Mouse (Mus musculus) embryonic facial prominence, embryonic 12.5 days (tissue): ENCODE measurements around the gene Gm13124. TPM values are rescaled to one million over a fixed set of nuclear protein-coding genes. Genes with fewer than 3 reads are reported as not detected.
"Not testable (repeated sequence)": the region's sequence is repeated elsewhere in the genome, so short reads cannot be mapped to it uniquely, and the experiment has no call there.

ENCODE experiments used
- ATAC-seq: fragments of 200-750 bp; cut with Nextera tagmentation; 2 replicates; pipeline ENCODE4 v1.8.0; 2017; ENCODE audit not compliant: insufficient number of reproducible peaks, insufficient read depth, low FRiP score, low TSS enrichment
- H3K27ac ChIP-seq: fragments of 300-500 bp; sonication (generic); 2 replicates; pipeline ENCODE4 v1.5.1; 2016; ENCODE audit warnings: mild to moderate bottlenecking
- H3K27me3 ChIP-seq: fragments of 300-500 bp; sonication (generic); 2 replicates; pipeline ENCODE4 v1.6.1; 2016; ENCODE audit warnings: mild to moderate bottlenecking, moderate library complexity
- H3K36me3 ChIP-seq: fragments of 300-500 bp; sonication (generic); 2 replicates; pipeline ENCODE4 v1.6.1; 2016; ENCODE audit warnings: mild to moderate bottlenecking
- H3K4me1 ChIP-seq: fragments of 300-500 bp; sonication (generic); 2 replicates; pipeline ENCODE4 v1.6.1; 2016
- H3K4me2 ChIP-seq: fragments of 300-500 bp; sonication (generic); replicated peaks from 2 replicates; pipeline ENCODE4 v1.6.1; 2016; ENCODE audit warnings: mild to moderate bottlenecking, moderate library complexity
- H3K4me3 ChIP-seq: fragments of 300-500 bp; sonication (generic); 2 replicates; pipeline ENCODE4 v1.5.1; 2016; ENCODE audit warnings: mild to moderate bottlenecking
- H3K9ac ChIP-seq: fragments of 300-500 bp; sonication (generic); 2 replicates; pipeline ENCODE4 v1.6.1; 2016; ENCODE audit warnings: mild to moderate bottlenecking, moderate library complexity
- H3K9me3 ChIP-seq: fragments of 300-500 bp; sonication (generic); 2 replicates; pipeline ENCODE4 v1.6.1; 2016; ENCODE audit warnings: mild to moderate bottlenecking, moderate library complexity
- WGBS: fragments of 180-500 bp; shearing (Covaris S2); methylation state at CpG from one replicate; pipeline ENCODE4 v1.1.7; 2016; 5-methylcytosine and 5-hydroxymethylcytosine counted together
- polyA plus RNA-seq: library from polyadenylated mRNA; unstranded; fragments of >200 nt; fragmentation: Nextera tagmentation; extraction: Ambion mirVana; gene quantifications from 2 replicates; pipeline ENCODE4 v1.2.1, GENCODE M21; 2016

Gm13124 gene
- not detected in 2 replicates for polyA plus RNA-seq

DNA sequence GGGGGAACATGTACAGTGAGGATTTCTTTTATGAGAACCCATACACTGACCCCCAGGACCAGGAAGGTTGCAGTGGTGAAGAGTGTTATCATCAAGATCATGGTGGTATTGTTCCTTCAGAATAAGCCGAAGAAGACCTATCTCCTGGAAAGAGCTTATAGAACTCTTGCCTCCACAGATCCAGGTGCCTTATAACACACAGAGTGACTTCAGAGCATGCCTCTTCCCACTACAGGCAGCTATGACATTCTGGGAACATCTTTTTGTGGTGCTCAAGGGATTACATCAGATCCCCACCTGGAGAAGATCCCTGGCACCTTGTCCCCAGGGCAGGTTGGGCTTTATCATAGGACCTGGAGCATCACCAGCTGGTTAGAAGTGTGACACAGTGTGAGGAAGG lies at the start of gene Gm13124:
Gene Gm13124 (minus strand): TSS at position 101 of the 400 bp plus-strand sequence.
- Histone ChIP-seq H3K27me3 (no peaks in the 10 kb centered on the region), H3K4me3 (no peak within 1 kb of the TSS), H3K27ac (no peak within 1 kb of the TSS), H3K36me3 (no peaks in the 10 kb centered on the region), H3K9ac (no peak within 1 kb of the TSS), H3K4me1 (no peaks in the 10 kb centered on the region), H3K9me3 (peaks cover 10% of the 10 kb centered on the region; the same call in 1 of the 2 replicates), H3K4me2 (no peak within 1 kb of the TSS)
- no peak for ATAC-seq
- WGBS = 88% methylated on average over 1 of the region's 1 CpGs

DNA sequence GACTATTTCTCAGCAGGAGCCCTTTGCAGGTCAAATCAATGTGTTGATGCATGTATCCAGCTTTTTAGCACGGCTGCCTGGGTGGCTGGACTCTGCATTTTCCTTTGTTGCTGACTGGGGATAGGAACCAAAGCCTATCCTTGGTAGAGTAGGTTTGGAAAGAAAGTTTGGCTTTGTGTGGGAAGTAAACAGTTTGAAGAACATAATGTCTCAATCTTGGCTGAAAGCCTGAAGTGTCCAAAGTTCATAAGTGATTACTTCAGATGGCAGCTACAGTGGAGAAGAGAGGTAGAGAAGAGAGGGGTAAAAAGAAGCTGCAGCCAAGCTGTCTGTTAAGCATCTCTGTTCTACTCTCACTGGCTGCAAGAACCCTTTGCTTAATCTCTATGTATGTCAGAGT lies 49.7 kb upstream of the Gm13124 start:
- ATAC-seq = no peak
- Histone ChIP-seq H3K9ac (no peak overlapping the region), H3K27me3 (no peaks in the 10 kb centered on the region), H3K4me2 (no peak overlapping the region), H3K4me3 (no peak overlapping the region), H3K36me3 (no peaks in the 10 kb centered on the region), H3K9me3 (peaks cover 24% of the 10 kb centered on the region; the same call in 1 of the 2 replicates), H3K27ac (no peak overlapping the region), H3K4me1 (no peaks in the 10 kb centered on the region)
- WGBS = 82% methylated on average over 1 of the region's 1 CpGs

DNA sequence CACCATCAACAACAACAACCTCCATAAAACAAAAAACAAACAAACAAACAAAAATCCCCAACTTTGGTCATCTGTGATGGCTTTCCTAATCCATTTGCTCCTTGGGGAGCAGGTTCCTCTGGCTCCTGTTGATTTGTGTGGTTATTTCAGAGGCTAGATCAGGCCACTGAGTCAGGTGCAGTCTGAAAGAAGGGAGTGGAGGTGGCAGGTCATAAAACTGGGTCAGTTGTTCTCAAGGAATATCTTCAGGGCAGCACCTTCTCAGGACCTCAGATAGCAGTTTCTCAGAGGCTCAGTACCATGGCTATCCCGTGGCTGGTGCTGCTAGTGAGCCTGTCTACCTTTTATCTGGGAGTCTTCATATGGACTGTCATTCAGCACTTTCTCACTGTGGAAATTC lies 48.5 kb upstream of the Gm13124 start, which contains the start of gene Aadacl4:
Gene Aadacl4 (plus strand): TSS at position 301 of the 400 bp plus-strand sequence.
- no peak within 1 kb of the TSS for H3K27ac ChIP-seq
- no peak for ATAC-seq
- no peak within 1 kb of the TSS for H3K4me2 ChIP-seq
- H3K9me3 ChIP-seq = peaks cover 21% of the 10 kb centered on the region; the same call in 1 of the 2 replicates
- H3K4me1 ChIP-seq = no peaks in the 10 kb centered on the region
- H3K4me3 ChIP-seq = no peak within 1 kb of the TSS
- no peak within 1 kb of the TSS for H3K9ac ChIP-seq
- no peaks in the 10 kb centered on the region for H3K36me3 ChIP-seq
- no peaks in the 10 kb centered on the region for H3K27me3 ChIP-seq
- WGBS = 57% methylated on average over 1 of the region's 1 CpGs

DNA sequence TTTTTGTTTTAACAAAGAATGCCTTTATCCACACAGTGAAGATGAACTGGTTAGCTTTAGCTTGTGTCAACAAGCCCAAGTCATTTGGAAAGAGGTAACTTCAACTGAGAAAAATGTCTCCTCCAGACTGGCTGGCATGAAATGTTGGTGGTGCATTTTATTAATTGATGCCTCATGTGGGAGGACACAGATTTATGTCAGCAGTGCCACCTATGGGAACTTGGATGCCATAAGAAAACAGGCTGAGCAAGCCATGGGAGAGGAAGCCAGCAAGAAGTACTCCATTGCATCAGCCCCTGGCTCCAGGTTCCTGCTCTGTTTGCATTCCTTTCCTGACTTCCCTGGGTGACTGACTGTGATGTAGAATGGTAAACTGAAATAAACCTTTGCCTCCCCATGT lies 27.9 kb upstream of the Gm13124 start:
- no peak overlapping the region for H3K4me3 ChIP-seq
- H3K4me1 ChIP-seq = no peaks in the 10 kb centered on the region
- no peak overlapping the region for H3K4me2 ChIP-seq
- ATAC-seq = no peak
- H3K36me3 ChIP-seq = no peaks in the 10 kb centered on the region
- no peak overlapping the region for H3K9ac ChIP-seq
- H3K27ac ChIP-seq = no peak overlapping the region
- no peaks in the 10 kb centered on the region for H3K27me3 ChIP-seq
- H3K9me3 ChIP-seq = 0 out of 2 replicates have a peak, but pooled peaks cover 13% of the 10 kb centered on the region

DNA sequence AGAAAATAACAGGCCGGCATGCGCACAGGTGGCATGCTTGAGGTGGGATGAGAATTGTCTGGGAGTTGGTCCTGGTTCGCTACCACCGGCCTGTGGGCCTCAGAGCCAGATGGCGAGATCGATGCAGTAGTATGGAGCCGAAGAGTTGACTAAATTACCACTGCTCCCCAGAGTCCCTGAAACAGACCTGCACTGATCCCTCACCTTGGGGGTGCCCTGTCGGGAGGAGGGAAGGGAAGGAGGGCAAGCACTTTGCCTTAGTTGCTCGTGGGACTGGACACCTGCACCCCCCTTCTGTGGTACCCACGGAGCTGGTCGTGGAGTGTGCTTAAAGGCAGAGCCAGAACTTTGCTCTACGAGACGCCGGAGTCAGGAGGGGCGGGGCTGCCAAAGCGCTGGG lies 21.3 kb upstream of the Gm13124 start:
- H3K4me1 ChIP-seq, H3K27me3 ChIP-seq, H3K4me2 ChIP-seq, H3K4me3 ChIP-seq, H3K27ac ChIP-seq, ATAC-seq, H3K36me3 ChIP-seq, H3K9ac ChIP-seq: not testable (repeated sequence)
- H3K9me3 ChIP-seq = 0 out of 2 replicates have a peak, but pooled peaks cover 16% of the 10 kb centered on the region
- 78% methylated on average over 11 of the region's 16 CpGs for WGBS

DNA sequence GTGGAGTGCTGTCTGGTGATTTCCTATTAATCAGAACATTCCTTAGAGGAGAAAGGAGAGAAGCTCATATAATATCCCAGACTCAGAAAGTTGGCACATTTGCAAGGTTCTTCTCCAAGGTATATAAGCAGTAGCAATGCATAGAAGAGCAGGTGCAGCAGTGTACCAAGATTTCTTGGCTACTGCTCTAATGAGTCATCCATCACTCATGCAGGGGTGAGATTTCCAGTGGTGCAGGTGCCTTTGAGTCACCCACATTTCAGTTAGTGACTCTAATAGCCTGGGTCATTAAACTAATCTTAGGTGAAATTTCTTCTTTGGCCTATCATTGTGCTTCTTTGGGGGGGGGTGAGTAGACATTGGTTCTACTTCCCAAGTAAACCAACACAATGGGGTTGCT lies 2.8 kb upstream of the Gm13124 start:
- H3K4me3 ChIP-seq = no peak overlapping the region
- ATAC-seq = no peak
- no peak overlapping the region for H3K27ac ChIP-seq
- no peaks in the 10 kb centered on the region for H3K4me1 ChIP-seq
- H3K36me3 ChIP-seq = no peaks in the 10 kb centered on the region
- no peak overlapping the region for H3K9ac ChIP-seq
- no peak overlapping the region for H3K4me2 ChIP-seq
- H3K27me3 ChIP-seq = no peaks in the 10 kb centered on the region
- H3K9me3 ChIP-seq = 0 out of 2 replicates have a peak, but pooled peaks cover 4% of the 10 kb centered on the region

DNA sequence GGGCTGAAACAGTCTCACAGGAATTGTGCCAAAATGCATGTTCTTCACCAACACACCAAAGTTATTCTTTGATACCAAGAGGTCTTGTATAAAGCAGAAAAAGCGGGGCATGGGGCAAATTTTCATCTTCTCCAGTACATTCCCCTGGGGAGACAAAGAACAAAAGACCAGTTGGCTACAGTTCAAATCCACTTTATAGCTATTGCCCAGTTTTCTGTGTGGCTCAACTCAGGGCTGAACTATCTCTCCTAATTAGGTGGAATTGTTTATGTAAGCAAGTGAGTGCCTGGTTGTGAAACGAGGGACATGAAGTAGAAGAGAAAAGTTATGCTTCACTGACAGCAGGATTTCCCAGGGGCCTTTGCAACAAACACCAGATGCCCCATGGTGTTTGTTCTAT lies 3.7 kb downstream of the Gm13124 start:
- Histone ChIP-seq H3K27me3 (no peaks in the 10 kb centered on the region), H3K36me3 (no peaks in the 10 kb centered on the region), H3K9ac (no peak overlapping the region), H3K27ac (no peak overlapping the region), H3K4me2 (no peak overlapping the region), H3K4me3 (no peak overlapping the region), H3K9me3 (peaks cover 21% of the 10 kb centered on the region), H3K4me1 (no peaks in the 10 kb centered on the region)
- no peak for ATAC-seq
- 59% methylated on average over 2 of the region's 2 CpGs for WGBS

DNA sequence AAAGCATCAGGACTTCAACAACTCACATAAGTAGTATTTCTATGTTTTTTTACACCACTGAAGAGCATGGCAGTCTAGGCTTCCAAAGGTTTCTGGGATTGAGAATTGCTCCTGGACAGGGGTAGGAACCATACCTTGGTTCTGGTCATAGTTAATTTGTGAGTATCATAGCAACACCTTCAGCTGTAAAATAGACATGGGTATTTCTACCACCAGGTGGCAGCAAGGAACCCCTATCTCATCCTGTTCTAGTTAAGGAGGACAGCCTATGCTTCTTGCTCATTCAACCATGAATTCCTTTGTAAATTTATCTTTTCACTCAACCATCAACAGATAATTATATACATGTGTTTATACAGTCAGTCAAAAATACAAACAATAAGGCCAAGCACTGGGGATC lies 5.1 kb downstream of the Gm13124 start:
- Histone ChIP-seq H3K4me2 (no peak overlapping the region), H3K27ac (no peak overlapping the region), H3K9ac (no peak overlapping the region), H3K9me3 (peaks cover 17% of the 10 kb centered on the region), H3K4me1 (no peaks in the 10 kb centered on the region), H3K4me3 (no peak overlapping the region), H3K27me3 (no peaks in the 10 kb centered on the region), H3K36me3 (no peaks in the 10 kb centered on the region)
- ATAC-seq = no peak

DNA sequence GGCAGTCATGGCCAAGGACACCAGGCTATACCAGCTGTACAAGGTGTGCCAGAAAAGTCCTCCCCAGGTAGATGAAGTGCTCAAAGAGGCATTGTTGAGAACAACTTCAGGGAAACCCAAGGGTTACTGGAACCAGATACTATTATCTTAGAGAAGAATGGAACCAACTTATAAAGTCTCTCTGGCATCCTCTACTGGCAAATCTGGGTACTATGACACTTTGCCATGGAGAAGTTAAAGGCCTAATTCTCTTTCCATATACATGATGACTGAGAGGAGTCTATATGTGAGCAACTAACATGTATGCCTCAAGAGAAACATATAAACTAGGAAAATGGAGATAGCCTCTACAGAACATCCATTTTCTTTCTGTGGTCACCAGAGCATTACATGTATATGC lies 13.8 kb downstream of the Gm13124 start:
- H3K4me3 ChIP-seq = no peak overlapping the region
- H3K4me2 ChIP-seq = no peak overlapping the region
- no peak overlapping the region for H3K9ac ChIP-seq
- ATAC-seq = no peak
- no peaks in the 10 kb centered on the region for H3K36me3 ChIP-seq
- H3K27me3 ChIP-seq = no peaks in the 10 kb centered on the region
- peaks cover 16% of the 10 kb centered on the region for H3K9me3 ChIP-seq
- no peak overlapping the region for H3K27ac ChIP-seq
- no peaks in the 10 kb centered on the region for H3K4me1 ChIP-seq

DNA sequence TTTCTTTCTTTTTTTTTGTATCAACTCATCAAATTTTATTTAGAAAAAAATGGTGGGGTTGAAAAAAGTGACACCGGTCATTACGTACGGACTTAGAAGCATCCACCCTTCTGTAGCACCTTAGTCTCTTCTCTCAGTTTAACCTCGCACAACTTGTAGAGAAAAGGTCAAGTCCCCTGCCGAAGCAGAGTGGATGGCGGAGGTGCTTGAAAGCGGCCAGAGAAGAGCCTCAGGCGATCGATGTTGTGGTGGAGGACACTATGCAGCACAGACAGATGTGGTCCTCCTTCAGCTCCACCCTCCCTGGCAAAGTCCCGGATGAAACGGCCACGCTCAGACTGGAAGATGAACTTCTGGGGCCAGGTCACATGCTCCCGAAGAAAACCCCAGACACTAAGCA lies 19.6 kb downstream of the Gm13124 start:
- H3K27ac ChIP-seq, H3K4me3 ChIP-seq, H3K27me3 ChIP-seq, H3K36me3 ChIP-seq, H3K4me1 ChIP-seq, H3K9ac ChIP-seq, H3K4me2 ChIP-seq, ATAC-seq: not testable (repeated sequence)
- WGBS = 89% methylated on average over 13 of the region's 13 CpGs
- H3K9me3 ChIP-seq = peaks cover 13% of the 10 kb centered on the region

DNA sequence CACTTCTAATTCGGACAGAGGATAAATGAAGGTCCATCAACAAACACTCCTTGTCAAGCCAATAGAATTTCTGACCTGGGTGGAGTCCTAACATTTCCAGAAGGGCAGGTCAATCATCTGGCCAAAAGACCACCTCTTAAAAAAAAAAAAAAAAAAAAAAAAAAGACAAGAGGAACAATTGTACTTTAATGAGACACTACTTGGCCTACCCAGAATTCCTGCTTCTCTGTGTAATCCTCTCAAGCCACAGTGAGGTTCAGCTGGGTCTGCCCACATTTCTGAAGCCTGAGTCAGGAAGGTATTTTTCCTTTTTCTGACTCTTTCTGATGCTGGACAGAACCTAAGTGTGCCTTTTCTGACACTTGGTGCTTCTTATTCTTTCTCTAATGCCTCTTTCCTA lies 20.2 kb downstream of the Gm13124 start:
- WGBS = 70% methylated on average over 1 of the region's 1 CpGs
- Histone ChIP-seq H3K4me2 (no peak overlapping the region), H3K9me3 (peaks cover 13% of the 10 kb centered on the region), H3K4me3 (no peak overlapping the region), H3K9ac (no peak overlapping the region), H3K36me3 (no peaks in the 10 kb centered on the region), H3K27me3 (no peaks in the 10 kb centered on the region), H3K4me1 (no peaks in the 10 kb centered on the region), H3K27ac (no peak overlapping the region)
- no peak for ATAC-seq

DNA sequence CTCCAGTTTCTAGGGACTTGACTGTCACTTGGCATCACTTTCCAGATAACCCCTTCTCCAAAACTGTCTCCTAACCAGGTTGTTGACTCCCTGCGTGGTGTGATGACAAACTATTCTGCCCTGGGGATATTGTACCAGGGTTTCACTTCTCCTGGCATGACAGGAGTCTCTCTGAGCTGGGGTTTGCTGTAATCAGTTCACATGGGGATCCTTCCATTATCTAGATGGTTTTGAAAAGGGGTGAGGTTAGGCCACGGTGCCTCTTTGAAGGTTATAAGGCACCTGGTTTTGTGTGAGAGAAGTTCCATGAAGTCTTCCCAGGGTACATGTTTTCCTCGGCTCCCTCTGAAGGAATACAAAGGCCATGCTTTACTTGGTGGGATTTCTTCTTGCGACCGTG lies 45.4 kb downstream of the Gm13124 start, which contains the start of gene 9430007A20Rik:
Gene 9430007A20Rik (plus strand): TSS at position 301 of the 400 bp plus-strand sequence.
- H3K4me3 ChIP-seq = no peak within 1 kb of the TSS
- H3K4me1 ChIP-seq = no peaks in the 10 kb centered on the region
- H3K9me3 ChIP-seq = 0 out of 2 replicates have a peak, but pooled peaks cover 5% of the 10 kb centered on the region
- 79% methylated on average over 5 of the region's 5 CpGs for WGBS
- H3K9ac ChIP-seq = no peak within 1 kb of the TSS
- H3K27me3 ChIP-seq = no peaks in the 10 kb centered on the region
- H3K27ac ChIP-seq = no peak within 1 kb of the TSS
- H3K36me3 ChIP-seq = no peaks in the 10 kb centered on the region
- no peak for ATAC-seq
- H3K4me2 ChIP-seq = no peak within 1 kb of the TSS

DNA sequence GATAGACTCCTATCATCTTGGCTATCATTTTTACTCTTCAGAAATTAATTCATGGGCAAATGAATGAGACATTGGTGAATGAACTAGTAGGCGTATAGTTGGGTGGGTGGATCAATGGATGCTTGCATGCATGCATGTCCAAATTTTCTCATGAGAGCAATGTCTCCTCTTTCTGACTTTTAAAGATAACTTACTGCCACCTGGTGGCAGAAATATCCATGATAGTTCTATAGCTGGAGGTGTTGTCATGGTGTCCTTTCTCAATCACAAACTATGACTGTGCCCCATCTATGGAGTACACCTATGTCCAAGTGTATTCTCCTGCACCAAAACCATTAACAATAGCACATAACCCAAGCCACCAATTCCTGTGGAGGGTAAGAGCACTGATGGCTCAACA lies 58.4 kb downstream of the Gm13124 start:
- no peaks in the 10 kb centered on the region for H3K4me1 ChIP-seq
- ATAC-seq = no peak
- peaks cover 14% of the 10 kb centered on the region; the same call in 1 of the 2 replicates for H3K9me3 ChIP-seq
- H3K36me3 ChIP-seq = no peaks in the 10 kb centered on the region
- H3K27me3 ChIP-seq = no peaks in the 10 kb centered on the region
- H3K4me3 ChIP-seq = no peak overlapping the region
- H3K27ac ChIP-seq = no peak overlapping the region
- no peak overlapping the region for H3K4me2 ChIP-seq
- WGBS = 84% methylated on average over 1 of the region's 1 CpGs
- H3K9ac ChIP-seq = no peak overlapping the region
